In the genomic region with DNA sequence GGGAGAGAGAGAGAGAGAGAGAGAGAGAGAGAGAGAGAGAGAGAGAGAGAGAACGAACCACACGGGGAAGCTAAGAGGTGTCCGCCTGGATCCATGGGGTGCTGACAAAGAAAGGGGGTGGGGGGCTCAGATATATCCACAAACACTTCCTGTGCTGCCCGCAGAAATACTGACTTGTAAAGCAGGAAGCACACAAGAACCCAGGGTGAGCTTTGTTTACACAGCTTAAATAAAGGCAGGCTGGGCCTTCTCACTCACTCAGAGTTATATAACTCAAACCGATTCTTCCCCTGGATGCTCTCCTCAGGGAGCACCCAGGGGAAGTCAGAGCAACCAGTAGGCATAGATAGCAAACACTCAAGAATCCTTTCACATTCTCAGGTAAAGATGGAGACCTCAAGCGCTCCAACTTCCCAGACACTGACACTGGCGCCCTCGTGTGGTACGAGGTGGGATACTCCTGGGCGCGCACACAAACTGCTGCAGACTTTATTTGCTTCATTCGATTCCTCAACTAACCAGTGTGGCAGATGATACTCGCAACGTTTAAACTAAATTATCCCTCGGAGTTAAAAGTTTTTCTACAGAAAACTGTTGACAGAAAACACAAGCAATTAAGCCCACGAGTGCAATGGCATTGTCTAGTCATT, we compare ENCODE assay signal across 8 mouse cellular contexts. TPM values are rescaled to one million over a fixed set of nuclear protein-coding genes. Genes with fewer than 3 reads are reported as not detected.
DNase-seq lines count a peak whose midpoint lies in the region; ATAC-seq and TF ChIP-seq lines count a peak whose summit lies in the region.

No protein-coding gene starts in this region.

- TF ChIP-seq POLR2A in cortical plate, adult 2 months (IDR thresholded peaks at IDR 0.05; ENCODE audit: extremely low read depth, insufficient read depth, low read length) = no peak

- intact Hi-C loops in gastrocnemius, postnatal 14 days (cut with DNase I; ENCODE audit: low total_unique reads) = loop anchor here (2.0 kb wide), 1 partner anchor 85 kb away; no protein-coding TSS in a partner anchor

- no peak overlapping the region for H3K27ac ChIP-seq in cortical plate, adult 2 months (ENCODE audit: insufficient read depth, low read length)
- H3K27ac ChIP-seq in limb, embryonic 10.5 days = no peak overlapping the region
- no peak overlapping the region for H3K27ac ChIP-seq in midbrain, embryonic 14.5 days (replicated peaks; ENCODE audit: low read depth, low read length)

- WGBS in limb, embryonic 10.5 days = 38% methylated on average over 16 of the region's 16 CpGs
- 33% methylated on average over 15 of the region's 16 CpGs for WGBS in midbrain, embryonic 14.5 days

- H3K4me2 ChIP-seq in midbrain, embryonic 14.5 days (ENCODE audit: low read length) = no peak overlapping the region

- no peak for ATAC-seq in cerebellum, adult (ENCODE audit: insufficient number of reproducible peaks, low FRiP score, low TSS enrichment)
- ATAC-seq in midbrain, embryonic 14.5 days (ENCODE audit: low FRiP score, low TSS enrichment) = no peak

- DNase-seq in cerebellum, adult 11 months = peak; percentile 10
- peak; percentile 61 for DNase-seq in gastrocnemius, postnatal 14 days
- peak; percentile 26 for DNase-seq in kidney, adult 11 months
- DNase-seq in limb, embryonic 10.5 days (ENCODE audit: low spot score) = peak; percentile 85
- DNase-seq in midbrain, embryonic 14.5 days = peak; percentile 79
- DNase-seq in spleen, postnatal 4 days (ENCODE audit: low spot score in 2 of 2) = peak; percentile 75 to 91

- no peak overlapping the region for H3K9ac ChIP-seq in midbrain, embryonic 14.5 days (replicated peaks; ENCODE audit: low read length)

- H3K4me1 ChIP-seq in cortical plate, adult 2 months (ENCODE audit: control insufficient read depth, insufficient read depth, low read length) = no peaks in the 10 kb centered on the region
- H3K4me1 ChIP-seq in limb, embryonic 10.5 days = no peaks in the 10 kb centered on the region
- no peaks in the 10 kb centered on the region for H3K4me1 ChIP-seq in midbrain, embryonic 14.5 days (ENCODE audit: control insufficient read depth, insufficient read depth, low read length)

- no peak overlapping the region for H3K4me3 ChIP-seq in cortical plate, adult 2 months (ENCODE audit: insufficient read depth, low read length)
- H3K4me3 ChIP-seq in limb, embryonic 10.5 days = no peak overlapping the region
- no peak overlapping the region for H3K4me3 ChIP-seq in midbrain, embryonic 14.5 days (replicated peaks; ENCODE audit: low read depth, low read length)

- no peaks in the 10 kb centered on the region for H3K27me3 ChIP-seq in limb, embryonic 10.5 days (ENCODE audit: low read depth, poor library complexity, severe bottlenecking)
- H3K27me3 ChIP-seq in midbrain, embryonic 14.5 days (ENCODE audit: control insufficient read depth, insufficient read depth, low read length) = no peaks in the 10 kb centered on the region

- peak; percentile 79 for TF ChIP-seq CTCF in cortical plate, adult 2 months (IDR thresholded peaks at IDR 0.05; ENCODE audit: extremely low read depth, insufficient read depth, low read length)

- H3K36me3 ChIP-seq in limb, embryonic 10.5 days = no peaks in the 10 kb centered on the region
- H3K36me3 ChIP-seq in midbrain, embryonic 14.5 days (ENCODE audit: control insufficient read depth, insufficient read depth, low read length) = no peaks in the 10 kb centered on the region

- H3K9me3 ChIP-seq in limb, embryonic 10.5 days (replicated peaks) = no peaks in the 10 kb centered on the region
- no peaks in the 10 kb centered on the region for H3K9me3 ChIP-seq in midbrain, embryonic 14.5 days (ENCODE audit: control insufficient read depth, low read length)

RNA-seq across cellular contexts. Expression of gene Zp3r, which starts 4.5 kb away (rescaled TPM):
- polyA plus RNA-seq in cortical plate, adult 2 months (2012; rRNA removed) = not detected in 2 replicates
- not detected for total RNA-seq in gastrocnemius, postnatal 14 days (2021)
- not detected in 2 replicates for polyA plus RNA-seq in limb, embryonic 10.5 days (2016; fragmentation: Nextera tagmentation; extraction: Ambion mirVana)
- not detected in 2 replicates for polyA plus RNA-seq in midbrain, embryonic 14.5 days (2014; fragmentation: Nextera tagmentation; extraction: Ambion mirVana)

RNA-seq across cellular contexts. Expression of gene C4bp, which starts 27.5 kb away (rescaled TPM):
- polyA plus RNA-seq in cortical plate, adult 2 months (2012; rRNA removed) = 0.06 TPM in 1 of 2 replicates, not detected in the other
- not detected for total RNA-seq in gastrocnemius, postnatal 14 days (2021)
- not detected in 2 replicates for polyA plus RNA-seq in limb, embryonic 10.5 days (2016; fragmentation: Nextera tagmentation; extraction: Ambion mirVana)
- 0.16 TPM in 1 of 2 replicates, not detected in the other for polyA plus RNA-seq in midbrain, embryonic 14.5 days (2014; fragmentation: Nextera tagmentation; extraction: Ambion mirVana)

Comparison
In these comparisons a context has a peak if more than half of its experiments do, and no peak if none do; other contexts are left out.
1. DNase-seq: peak in every context shown above with its lines; median percentile 85 in limb, embryonic 10.5 days; 83 in spleen, postnatal 4 days; 79 in midbrain, embryonic 14.5 days; 61 in gastrocnemius, postnatal 14 days; 26 in kidney, adult 11 months; 10 in cerebellum, adult 11 months.